In genomic region chr1:45502865-45503332, GRCm38 (mm10) we compare ENCODE assay signal across 9 mouse cellular contexts. TPM values are rescaled to one million over a fixed set of nuclear protein-coding genes. Genes with fewer than 3 reads are reported as not detected.
A peak's percentile ranks its signal among the peaks of the same experiment; 100 is the strongest.
DNase-seq lines count a peak whose midpoint lies in the region; ATAC-seq and TF ChIP-seq lines count a peak whose summit lies in the region.
"Had no signal": no experiment of that assay in that cellular context is flagged by ENCODE, and none has a peak within 500 bp of the region (broad histone marks: within the 10 kb centered on the region; RNA-seq: fewer than 3 reads in every experiment).

TSS of gene Col5a2 (minus strand) at chr1:45503282.

- H3K9ac ChIP-seq in forebrain, embryonic 16.5 days (replicated peaks; ENCODE audit: low read depth, low read length) = peak within 1 kb of the TSS; percentile 24
- 0 out of 2 replicates have a peak within 1 kb of the TSS, but pooled peaks have one; percentile 12 for H3K9ac ChIP-seq in liver, postnatal 0 days (replicated peaks)

- TF ChIP-seq POLR2A in cerebellum, adult 2 months (IDR thresholded peaks at IDR 0.05; ENCODE audit: borderline replicate concordance, insufficient read depth, low read length) = no peak

- ATAC-seq in cerebellum, adult (ENCODE audit: insufficient number of reproducible peaks, low FRiP score, low TSS enrichment) = no peak
- ATAC-seq in forebrain, embryonic 16.5 days = peak; percentile 81
- no peak for ATAC-seq in liver, postnatal 0 days

- intact Hi-C loops in heart, postnatal 10 days (cut with DNase I) = loop anchor here (5.0 to 10.0 kb wide), 2 partner anchors 71 to 758 kb away; no protein-coding TSS in a partner anchor

- no peak within 1 kb of the TSS for H3K4me3 ChIP-seq in cerebellum, adult 2 months (replicated peaks; ENCODE audit: insufficient read depth, low read depth, low read length)
- peak within 1 kb of the TSS; percentile 45 for H3K4me3 ChIP-seq in forebrain, embryonic 16.5 days (replicated peaks; ENCODE audit: low read length)
- peak within 1 kb of the TSS; percentile 31 for H3K4me3 ChIP-seq in liver, postnatal 0 days (ENCODE audit: low read depth, low read length)

- TF ChIP-seq EP300 in liver, postnatal 0 days (IDR thresholded peaks at IDR 0.05; ENCODE audit: low read depth) = no peak

- no peaks in the 10 kb centered on the region for H3K4me1 ChIP-seq in cerebellum, adult 2 months (ENCODE audit: control insufficient read depth, insufficient read depth, low read length)
- H3K4me1 ChIP-seq in forebrain, embryonic 16.5 days (replicated peaks; ENCODE audit: control insufficient read depth, insufficient read depth, low read length) = peaks cover 9% of the 10 kb centered on the region
- no peaks in the 10 kb centered on the region for H3K4me1 ChIP-seq in liver, postnatal 0 days (ENCODE audit: insufficient read depth)

- no peak for TF ChIP-seq CTCF in cerebellum, adult 2 months (IDR thresholded peaks at IDR 0.05; ENCODE audit: borderline replicate concordance, insufficient read depth, low read depth, low read length)
- TF ChIP-seq CTCF in liver, postnatal 0 days (IDR thresholded peaks at IDR 0.05; ENCODE audit: low read depth) = no peak

- DNase-seq in cerebellum, adult 2 months = peak; percentile 3 to 4
- peak; percentile 76 to 79 for DNase-seq in heart, postnatal 10 days
- DNase-seq in kidney, postnatal 4 days = peak; percentile 70 to 77
- no peak for DNase-seq in liver, postnatal 0 days
- peak; percentile 48 for DNase-seq in ovary, postnatal 10 days (ENCODE audit: low spot score)
- DNase-seq in thymus, postnatal 10 days (ENCODE audit: low spot score in 2 of 2) = no peak

- H3K27ac ChIP-seq in cerebellum, adult 2 months (ENCODE audit: insufficient read depth, low read length) = no peak within 1 kb of the TSS
- H3K27ac ChIP-seq in forebrain, embryonic 16.5 days (ENCODE audit: low read length) = peak within 1 kb of the TSS; percentile 10; the same call in 1 of the 2 replicates
- H3K27ac ChIP-seq in liver, postnatal 0 days (ENCODE audit: low read depth) = no peak within 1 kb of the TSS

- 39% methylated on average over 12 of the region's 12 CpGs for WGBS in cerebellum, adult 2 months
- WGBS in forebrain, embryonic 16.5 days = 29% methylated on average over 12 of the region's 12 CpGs
- 17% methylated on average over 12 of the region's 12 CpGs for WGBS in liver, postnatal 0 days (ENCODE audit: insufficient replicate concordance)

- H3K9me3 ChIP-seq in forebrain, embryonic 16.5 days (ENCODE audit: control insufficient read depth, low read length) = no peaks in the 10 kb centered on the region
- H3K9me3 ChIP-seq in liver, postnatal 0 days (ENCODE audit: low read length) = no peaks in the 10 kb centered on the region

- H3K4me2 ChIP-seq in forebrain, embryonic 16.5 days (ENCODE audit: low read length) = peak within 1 kb of the TSS; percentile 66
- H3K4me2 ChIP-seq in liver, postnatal 0 days (ENCODE audit: low read depth, low read length) = peak within 1 kb of the TSS; percentile 16; the same call in 1 of the 2 replicates

- H3K27me3 ChIP-seq in cerebellum, adult 2 months (ENCODE audit: control insufficient read depth, insufficient read depth, low read length) = no peaks in the 10 kb centered on the region
- H3K27me3 ChIP-seq in forebrain, embryonic 16.5 days (replicated peaks; ENCODE audit: control insufficient read depth, insufficient read depth, low read length) = no peaks in the 10 kb centered on the region
- H3K27me3 ChIP-seq in liver, postnatal 0 days (ENCODE audit: insufficient read depth, low read length) = no peaks in the 10 kb centered on the region; the same call in 1 of the 2 replicates

- H3K36me3 ChIP-seq in forebrain, embryonic 16.5 days (ENCODE audit: control insufficient read depth, insufficient read depth) = no peaks in the 10 kb centered on the region
- no peaks in the 10 kb centered on the region for H3K36me3 ChIP-seq in liver, postnatal 0 days (replicated peaks; ENCODE audit: insufficient read depth, low read length)

RNA-seq across cellular contexts. Expression of gene Col5a2, which starts in this region (rescaled TPM):
- polyA plus RNA-seq in cerebellum, adult 2 months (2012; rRNA removed) = 2.3 and 2.5 TPM in 2 replicates
- polyA plus RNA-seq in forebrain, embryonic 16.5 days (2015; fragmentation: Nextera tagmentation; extraction: Ambion mirVana) = 8.6 and 12.4 TPM in 2 replicates
- total RNA-seq in heart, postnatal 10 days (2021) = 100 to 1,000 TPM; 105 TPM
- 4.6 and 5.2 TPM in 2 replicates for polyA plus RNA-seq in liver, postnatal 0 days (2015; fragmentation: Nextera tagmentation; extraction: Ambion mirVana)
- total RNA-seq: hematopoietic stem cell, adult 5-6 weeks had no signal

Comparison
In these comparisons a context has a peak if more than half of its experiments do, and no peak if none do; other contexts are left out.
1. DNase-seq: peak in cerebellum, adult 2 months (2 of 2), heart, postnatal 10 days (2 of 2), kidney, postnatal 4 days (2 of 2) and ovary, postnatal 10 days (single experiment); none in liver, postnatal 0 days (single experiment) and thymus, postnatal 10 days (0 of 2).